Mouse (Mus musculus): ENCODE measurements around the gene Rars.
"Not testable (repeated sequence)": the region's sequence is repeated elsewhere in the genome, so short reads cannot be mapped to it uniquely, and the experiment has no call there.

Gene Rars

DNA sequence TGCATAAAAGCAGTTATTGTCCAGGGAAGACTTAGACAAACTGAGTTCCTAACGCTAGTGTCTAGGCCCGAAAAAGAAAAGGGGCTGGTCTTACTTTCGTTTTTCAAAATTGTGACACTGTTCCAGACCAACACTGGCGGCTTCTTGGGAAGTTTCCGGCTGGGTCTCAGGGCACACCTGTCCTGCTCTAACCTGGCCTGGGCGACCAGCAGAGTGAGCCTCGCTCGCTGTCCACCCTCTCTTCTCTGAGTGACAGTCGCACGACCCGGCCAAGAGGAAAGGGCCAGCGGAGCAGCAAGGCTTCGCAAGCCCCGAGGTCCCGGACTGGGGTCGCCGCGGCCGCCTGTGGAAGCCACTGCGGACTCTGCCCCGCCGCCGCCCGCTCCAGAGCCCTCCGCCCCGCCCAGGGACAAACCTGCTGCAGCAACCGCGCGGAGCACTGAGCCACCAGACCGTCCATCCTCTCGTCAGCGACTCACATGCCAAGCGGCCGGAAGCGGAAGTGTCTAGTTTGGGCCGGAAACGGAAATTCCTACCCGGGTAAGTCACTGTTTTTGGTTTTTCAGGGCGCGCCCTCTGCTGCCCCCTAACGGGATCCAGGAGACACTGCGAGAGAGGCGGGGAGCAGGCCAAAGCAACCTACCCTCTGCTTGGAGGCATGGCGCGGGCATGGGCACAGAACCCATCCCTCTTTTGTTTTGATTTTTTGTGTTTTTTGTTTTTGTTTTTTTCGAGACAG, at the start of gene Rars:
Gene Rars, minus strand, starts transcription at position 485 of the 739 bp plus-strand sequence.
- DNase-seq (ENCODE audit: low spot score in 2 of 2) = peak; percentile 86 to 94

DNA sequence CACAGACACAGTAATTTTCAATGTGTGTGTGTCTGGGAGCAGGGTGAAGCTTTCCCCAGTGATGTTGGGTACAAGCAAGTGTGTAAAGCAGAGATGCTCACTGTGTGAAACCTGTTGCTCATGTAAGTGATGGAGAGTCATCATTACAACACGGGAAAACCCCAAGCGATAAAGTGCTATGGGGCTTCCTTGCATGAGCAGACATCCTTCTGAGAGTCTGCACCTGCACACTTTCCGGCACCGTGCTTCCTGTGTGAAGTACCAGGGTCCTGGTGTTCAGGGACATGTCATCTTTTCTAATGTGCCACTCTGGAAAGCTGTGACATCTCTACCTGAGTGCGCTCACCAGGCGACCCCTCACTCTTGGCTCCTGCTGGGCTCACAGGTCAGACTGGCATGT, 48.5 kb upstream of the Rars start:
- DNase-seq (ENCODE audit: low spot score in 2 of 2) = no peak

DNA sequence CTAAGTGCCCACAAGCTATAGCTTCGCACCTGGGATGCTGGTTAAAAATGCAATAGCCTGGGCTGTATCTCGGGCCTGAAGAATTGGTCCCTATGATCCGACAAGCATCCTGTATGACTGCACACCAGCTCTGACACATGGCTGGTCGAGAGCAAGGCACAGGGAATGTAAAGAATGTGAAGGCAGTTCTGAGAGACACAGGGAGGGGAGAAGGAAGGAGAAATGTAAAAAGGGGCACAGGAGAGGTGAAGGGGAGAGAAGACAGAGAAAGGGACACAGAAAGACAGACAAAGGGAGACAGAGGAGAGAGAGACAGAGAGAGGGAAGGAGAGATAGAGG, 44.2 kb upstream of the Rars start:
- DNase-seq (ENCODE audit: low spot score in 2 of 2) = no peak

DNA sequence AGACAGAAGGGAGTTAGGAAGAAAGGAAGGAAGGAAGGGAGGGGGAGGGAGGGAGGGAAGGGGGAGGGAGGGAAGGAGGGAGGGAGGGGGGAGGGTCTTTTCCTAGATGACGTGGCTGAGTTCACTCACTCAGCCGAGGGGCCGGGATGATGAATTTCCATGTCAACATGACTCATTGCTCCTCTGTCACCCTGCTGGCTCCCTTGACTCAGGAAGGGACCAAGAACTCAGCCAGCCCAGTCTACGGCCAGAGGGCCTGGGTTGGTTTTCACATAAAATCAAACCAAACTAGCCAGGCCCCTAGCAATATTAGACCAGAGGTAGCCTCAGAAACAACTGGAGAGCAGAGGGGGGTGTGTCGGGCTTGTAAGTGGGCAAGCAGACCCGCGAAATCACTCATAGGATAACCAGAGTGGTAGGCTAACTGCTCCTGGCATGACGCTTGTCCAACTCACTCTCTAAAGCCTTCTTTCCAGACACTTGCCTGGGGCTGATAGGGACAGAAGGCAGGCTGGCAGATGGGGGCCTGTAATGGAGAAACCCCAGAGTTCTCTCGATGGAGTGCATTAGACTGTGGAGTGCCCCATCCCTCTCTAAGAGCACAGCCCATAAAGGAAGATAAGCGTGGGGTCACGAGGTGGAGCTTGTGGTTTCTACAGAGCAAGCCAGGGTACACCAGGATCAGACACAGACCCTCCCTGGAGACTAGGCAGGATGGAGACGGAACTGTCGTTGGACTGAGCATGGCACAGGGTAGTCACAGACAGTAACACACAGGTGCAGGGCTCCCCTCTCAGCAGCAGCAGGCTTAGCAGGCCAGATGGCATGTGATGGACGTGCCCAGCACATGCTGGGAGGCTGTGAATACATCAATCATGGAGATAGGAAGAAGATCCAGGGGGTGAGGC, 43.6 kb upstream of the Rars start:
- no peak for DNase-seq (ENCODE audit: low spot score in 2 of 2)

DNA sequence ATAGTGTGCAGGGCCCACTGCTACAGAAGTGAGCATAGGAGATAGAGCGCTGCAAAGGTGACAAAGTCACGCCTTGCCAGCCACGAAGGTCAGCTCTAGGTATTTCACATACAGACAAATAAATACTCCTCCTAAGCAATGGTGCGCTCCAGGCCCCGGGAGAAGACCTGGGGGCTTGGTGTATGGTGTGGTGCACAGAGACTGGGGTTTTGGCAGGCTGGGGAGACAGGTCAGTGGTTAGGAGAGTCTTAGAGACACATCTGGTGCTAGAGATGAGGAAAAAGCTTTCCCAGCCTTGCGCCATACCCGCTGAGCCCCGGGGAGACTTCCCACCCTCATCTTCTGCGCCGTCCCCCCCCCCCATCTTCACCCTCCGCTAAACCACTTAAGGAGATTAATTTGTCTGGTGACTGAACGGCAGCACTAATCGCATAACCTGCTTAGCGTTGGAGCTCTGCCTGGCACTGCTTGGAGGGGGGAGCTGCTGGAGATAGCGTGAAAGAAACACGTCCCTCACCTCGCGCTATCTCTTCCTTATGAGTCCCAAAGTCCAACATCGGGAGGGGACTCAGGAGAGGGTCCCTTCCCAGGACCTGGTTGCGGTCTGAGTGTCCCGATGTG, 39.4 kb upstream of the Rars start:
- DNase-seq (ENCODE audit: low spot score in 2 of 2) = no peak

DNA sequence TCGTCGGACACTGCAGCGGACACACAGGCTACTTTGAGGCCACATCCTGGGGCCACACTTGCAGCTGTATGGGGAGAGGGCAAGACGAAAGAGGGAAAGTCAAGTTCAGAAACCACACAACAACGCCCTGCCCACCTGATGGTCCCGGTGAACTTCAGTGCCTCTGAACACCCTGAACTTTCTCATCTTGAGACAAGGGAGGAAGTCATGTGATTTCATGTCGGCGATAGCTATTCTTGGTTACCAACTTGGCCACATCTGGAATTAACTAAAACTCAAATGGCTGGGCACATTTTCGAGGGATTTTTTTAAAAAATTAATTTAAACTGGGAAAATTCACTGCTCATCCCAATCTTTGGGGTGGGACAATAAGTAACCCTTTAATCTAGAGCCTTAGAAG, 36.7 kb upstream of the Rars start:
- DNase-seq (ENCODE audit: low spot score in 2 of 2) = no peak

DNA sequence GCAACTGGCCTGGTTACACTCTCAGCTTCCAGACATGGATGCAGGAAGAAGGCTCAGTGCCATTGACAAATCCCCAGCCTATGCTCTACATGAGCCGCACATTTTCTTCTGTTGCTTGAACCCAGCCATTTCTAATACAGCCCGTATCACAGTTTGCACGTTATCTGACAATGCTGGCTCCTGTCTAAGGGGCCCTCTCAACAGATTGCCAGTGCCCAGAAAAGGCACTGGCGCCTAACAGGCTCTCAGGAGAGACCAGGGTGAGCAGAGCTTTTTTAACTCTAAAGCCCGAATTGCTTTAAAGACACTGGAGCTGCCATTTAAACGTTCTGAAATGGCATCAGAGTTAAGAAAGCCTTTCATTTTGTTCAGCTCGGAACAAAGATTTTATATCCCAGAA, 31.8 kb upstream of the Rars start:
- no peak for DNase-seq (ENCODE audit: low spot score in 2 of 2)

DNA sequence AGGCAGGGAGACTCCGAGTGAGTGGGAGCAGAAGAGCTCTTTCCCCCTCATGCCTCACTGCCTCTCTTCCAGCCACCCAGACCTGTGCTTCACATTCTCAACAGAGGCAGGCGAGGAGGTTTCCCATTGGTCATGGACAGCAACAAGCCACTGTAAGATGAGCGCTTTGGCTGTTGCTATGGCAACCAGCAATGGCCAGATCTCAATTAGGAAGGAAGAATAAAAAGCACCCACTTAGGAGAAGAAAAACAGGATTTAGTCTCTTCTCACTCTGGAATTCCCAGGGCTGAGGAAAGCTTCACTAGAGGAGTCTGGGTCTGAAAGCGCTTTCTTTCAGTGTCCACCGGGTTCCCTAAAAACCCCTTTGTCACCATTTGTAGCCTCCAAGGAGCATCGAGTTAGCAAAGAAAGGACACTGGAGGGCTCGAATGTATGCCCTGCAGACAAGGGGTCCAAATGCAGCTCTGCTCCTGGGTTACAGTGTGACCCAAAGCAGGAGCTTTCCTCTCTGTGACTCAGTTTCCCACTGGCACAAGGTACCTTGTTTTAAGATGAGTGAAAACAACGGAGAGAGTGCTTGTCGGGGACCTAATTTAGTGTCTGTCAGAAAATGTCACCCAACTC, 30.8 kb upstream of the Rars start:
- DNase-seq (ENCODE audit: low spot score in 2 of 2) = no peak

DNA sequence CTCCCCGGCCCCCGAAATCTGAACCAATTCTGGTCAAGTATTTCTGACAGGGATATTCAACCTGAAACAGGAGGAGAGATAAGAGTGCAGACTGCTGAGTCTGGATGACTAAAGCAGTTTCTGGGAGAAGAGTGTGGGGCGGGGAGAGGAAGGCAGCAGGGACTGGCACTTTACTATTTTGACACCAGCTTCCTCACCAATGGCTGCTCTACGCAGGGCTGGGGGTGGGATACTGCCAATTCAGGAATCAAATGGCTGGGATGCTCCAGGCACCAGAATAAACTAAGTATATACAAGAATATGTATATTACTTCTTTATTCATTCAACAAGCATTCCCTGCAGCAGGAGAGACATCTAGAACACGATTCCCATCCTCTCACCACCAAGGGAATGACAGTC, 29.3 kb upstream of the Rars start:
- DNase-seq (ENCODE audit: low spot score in 2 of 2) = no peak

DNA sequence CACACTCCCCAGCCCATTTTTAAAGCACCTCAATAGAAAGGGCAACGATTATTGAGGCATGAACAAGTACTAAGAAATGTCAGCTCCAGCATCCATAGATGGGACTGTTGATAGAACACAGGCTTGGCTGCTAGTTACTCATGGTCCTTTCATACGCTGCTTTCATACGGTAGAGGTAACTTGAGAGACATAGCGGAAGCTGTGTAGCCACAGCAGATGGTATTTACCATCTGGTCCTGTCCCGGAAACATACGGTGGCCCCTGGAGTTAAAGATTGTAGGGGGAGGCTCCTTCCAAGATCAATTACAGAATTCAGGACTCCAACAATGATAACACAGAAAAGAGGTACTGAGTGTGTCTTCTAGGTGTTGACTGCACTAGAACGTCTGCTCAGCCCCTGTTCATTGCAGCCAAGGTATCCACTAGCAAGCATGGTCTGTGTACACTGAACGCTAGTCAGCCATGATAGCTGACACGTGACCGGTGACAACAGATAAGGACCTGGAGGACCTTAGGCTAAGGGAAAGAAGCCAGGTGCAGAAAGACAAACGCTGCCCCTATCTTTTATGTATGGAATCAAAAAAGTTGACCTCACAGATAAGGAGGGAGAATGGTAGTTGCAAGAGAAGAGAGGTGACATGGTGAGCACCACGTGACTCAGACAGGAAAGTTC, 23.2 kb upstream of the Rars start:
- no peak for DNase-seq (ENCODE audit: low spot score in 2 of 2)

DNA sequence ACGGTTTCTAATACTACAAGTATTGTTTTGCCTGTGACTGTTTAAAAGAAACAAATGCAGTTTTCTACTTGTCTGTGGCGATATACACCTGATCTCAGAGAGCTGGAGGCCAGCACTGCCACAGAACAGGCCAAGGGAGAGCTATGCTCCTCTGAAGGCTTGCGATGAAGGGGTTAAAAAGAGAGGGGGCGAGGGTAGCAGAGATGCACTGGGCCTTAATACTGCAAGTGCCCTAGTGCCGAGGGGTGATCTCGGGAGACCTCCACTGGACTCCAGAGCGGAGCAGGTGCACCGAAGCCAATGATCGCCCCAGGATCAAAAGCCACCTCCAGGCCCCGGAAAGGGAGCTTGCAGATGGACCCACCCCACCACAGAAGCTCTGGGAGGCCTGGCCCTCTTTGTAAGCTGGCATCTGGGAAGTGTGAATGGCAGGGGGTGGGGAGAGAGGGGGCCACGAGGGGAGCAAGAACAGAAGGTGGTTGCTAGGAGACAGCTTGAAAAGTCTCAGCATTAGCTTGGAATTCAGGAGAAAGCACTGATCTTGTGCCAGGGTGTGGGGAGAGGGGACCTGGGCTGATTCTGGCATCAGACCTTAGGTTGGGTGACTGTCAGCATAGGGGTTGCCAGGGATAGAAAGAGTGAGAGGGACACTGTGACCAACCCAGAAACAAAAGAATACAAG, 22.2 kb upstream of the Rars start:
- DNase-seq (ENCODE audit: low spot score in 2 of 2) = no peak

DNA sequence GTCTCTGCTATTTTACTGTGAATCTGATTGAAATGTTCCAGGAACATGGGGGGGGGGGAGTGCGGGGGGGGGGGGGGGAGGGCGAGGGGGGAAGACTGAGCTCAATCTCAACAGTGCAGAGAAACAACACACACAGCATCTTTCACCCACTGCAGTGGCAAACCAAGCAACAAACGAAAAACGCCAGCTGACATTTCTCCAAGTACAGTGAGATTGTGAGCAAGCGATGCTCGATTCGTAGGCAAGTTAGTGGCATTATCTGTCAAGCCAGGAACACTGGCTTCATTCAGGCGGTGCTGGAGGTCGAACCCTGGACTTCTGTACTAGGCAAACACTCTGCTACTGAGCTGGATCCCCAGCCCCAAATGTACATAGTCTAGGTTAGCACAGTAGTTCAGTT, 21.3 kb upstream of the Rars start:
- DNase-seq (ENCODE audit: low spot score in 2 of 2) = no peak

DNA sequence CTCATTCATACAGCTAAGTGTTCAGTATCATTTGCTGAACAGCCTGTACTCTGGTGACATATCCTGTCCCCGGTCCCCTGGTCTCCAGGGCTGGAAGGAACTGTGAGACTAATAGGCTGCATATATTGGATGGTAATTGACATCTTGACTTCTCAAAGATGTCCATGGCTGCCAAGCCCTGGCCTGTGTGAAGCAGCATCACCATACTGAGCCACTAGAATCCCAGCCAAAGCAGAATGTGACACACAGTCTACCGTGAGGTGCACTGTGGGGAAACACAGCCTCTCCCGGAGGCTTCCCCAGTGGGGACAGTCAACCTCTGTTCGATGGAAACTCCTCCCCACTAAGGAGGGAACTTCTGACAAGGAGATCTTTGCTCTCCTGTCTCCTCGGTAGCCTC, 20.6 kb upstream of the Rars start:
- DNase-seq (ENCODE audit: low spot score in 2 of 2) = no peak

DNA sequence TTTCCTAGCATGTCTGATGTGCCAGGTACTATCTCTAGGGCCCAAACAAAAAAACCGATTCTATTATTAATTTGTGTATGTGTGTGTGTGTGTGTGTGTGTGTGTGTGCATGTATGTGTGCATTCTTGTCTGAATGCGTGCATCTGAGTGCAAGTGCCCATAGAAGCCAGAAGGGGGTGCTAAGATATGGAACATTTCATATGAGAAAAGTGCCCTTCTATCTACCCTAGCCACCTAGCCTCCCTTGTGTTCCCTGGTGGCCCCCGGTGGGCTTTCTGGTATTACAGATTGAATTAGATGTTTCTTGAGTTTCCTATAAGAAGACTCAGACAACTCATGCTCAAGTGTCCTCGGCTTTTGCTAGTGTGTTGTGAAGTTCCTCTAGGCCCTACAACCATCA, 19.3 kb upstream of the Rars start:
- DNase-seq (ENCODE audit: low spot score in 2 of 2) = no peak

DNA sequence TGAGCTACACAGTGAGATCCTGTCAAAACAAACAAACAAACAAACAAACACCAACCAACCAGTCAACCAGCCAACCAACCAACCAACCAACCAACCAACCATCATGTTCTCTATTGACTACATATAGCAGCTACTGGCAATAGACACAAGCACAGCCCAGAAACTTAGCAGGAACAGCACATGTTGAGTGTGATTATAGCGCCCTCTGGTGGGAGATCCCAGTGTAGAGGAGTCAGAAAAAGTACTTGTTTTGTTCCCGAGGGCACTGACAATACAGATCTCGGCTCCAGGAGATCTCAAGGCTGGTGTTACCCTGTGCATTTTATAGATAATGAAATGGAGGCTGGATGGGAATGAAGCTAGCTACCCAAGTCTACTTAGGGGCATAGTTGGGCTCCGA, 18.4 kb upstream of the Rars start:
- peak in 1 of 2 experiments; percentile 31 for DNase-seq (ENCODE audit: low spot score in 2 of 2)

DNA sequence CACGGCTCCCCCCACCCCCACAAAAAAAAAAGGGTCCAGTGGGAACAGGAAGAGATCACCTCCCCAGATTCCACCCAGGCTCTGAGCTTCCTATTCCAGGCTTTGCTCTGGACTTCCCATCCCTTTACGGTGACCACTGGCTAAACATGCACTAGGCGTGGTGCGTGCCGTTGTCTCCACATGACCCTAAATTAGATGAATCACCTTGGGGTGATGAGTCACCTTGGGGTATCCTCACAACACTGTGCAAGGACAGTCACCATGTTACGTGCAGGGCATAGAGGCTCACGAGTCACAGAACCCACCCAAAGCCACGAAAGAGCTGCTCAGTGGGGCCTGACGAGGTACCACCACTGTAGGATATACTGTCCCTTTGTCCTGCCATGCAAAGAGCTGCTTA, 10.0 kb upstream of the Rars start:
- no peak for DNase-seq (ENCODE audit: low spot score in 2 of 2)

DNA sequence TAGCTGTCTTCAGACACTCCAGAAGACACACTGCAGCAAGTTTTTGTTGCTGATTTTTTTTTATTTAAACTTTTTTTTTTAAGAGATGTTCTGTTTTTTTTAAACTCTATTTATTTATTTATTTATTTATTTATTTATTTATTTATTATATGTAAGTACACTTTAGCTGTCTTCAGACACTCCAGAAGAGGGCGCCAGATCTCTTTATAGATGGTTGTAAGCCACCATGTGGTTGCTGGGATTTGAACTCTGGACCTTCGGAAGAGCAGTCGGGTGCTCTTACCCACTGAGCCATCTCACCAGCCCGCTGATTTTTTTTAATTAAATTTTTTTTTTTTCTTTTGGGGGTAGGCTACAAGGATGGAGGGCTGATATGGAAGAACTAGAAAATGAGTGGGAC, 8.3 kb upstream of the Rars start:
- DNase-seq (ENCODE audit: low spot score in 2 of 2) = not testable (repeated sequence)

DNA sequence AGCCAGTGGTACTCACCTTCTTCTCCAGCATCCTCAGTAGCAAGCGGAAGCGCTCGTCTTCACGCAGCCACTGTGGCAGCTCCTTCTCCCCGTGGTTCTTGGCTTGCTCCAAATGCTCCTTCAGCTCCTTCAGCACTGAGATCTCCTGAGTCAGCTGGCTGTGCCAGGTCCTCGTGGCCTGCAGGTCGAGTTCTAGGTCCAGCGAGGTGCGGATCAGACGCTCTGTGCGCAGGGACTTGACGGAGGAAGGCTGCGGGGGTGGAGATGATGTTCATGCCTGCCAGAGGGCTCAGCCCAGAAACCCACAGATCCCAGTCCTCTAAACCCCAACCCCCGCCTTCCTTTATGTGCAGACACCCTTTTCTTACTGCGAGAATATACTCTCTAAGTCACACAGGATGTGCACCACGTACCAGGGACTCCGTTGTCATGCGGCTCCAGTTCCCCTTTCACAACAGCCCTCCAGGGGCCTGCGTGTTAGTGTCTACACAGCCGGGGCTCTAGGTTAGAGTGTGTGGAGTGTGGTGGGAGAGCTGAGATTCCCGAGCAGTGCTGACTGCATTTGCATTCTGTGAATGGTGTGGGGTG, 7.5 kb upstream of the Rars start:
- DNase-seq (ENCODE audit: low spot score in 2 of 2) = no peak

DNA sequence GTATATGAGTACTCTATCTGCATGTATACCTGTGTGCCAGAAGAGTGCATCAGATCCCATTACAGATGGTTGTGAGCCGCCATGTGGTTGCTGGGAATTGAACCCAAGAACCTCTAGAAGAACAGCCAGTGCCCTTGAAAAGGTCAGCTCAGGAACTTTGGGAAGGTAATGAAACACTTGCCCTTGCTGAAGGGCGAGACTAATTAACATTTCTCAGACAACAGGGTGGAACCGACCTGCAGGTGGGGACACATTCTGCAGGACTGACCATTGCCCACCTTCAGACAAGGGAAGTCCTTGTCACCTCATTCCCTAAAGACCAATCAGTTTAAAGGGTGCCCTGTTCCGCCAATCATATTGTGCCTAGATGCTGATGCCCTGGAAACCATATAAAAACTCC, 6.5 kb upstream of the Rars start:
- not testable (repeated sequence) for DNase-seq (ENCODE audit: low spot score in 2 of 2)

DNA sequence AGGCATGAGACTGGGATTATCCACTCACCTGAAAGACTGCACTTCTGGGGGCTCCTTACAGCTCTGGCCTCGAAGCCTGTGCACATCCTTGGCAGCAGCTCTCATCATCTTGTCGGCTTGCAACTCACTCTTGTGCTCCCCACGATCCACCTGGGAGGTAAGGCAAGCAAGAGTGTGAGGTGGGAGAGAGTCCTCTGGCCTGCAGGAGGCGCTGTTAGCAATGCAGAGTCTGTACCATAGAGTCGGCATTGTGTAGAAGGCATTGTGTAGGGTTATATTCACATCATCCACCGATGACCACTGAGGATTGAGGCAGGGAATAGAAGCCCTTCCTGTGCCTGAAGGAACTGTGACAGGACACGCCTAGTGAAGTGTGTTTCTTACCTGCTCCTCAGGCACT, 6.0 kb upstream of the Rars start:
- DNase-seq (ENCODE audit: low spot score in 2 of 2) = no peak
